Mouse (Mus musculus): Measurements from ENCODE around the gene Sik2. TPM values are rescaled to one million over a fixed set of nuclear protein-coding genes. Genes with fewer than 3 reads are reported as not detected.

Sik2 gene
- polyA plus RNA-seq, 1 experiment: 14.9 TPM

GRCm38 (mm10) chr9:51032785-51033529, 24.1 kb upstream of the Sik2 start:
- Histone ChIP-seq H3K27me3 (ENCODE audit: control insufficient read depth, insufficient read depth, low read length, poor library complexity, severe bottlenecking) (no peaks in the 10 kb centered on the region), H3K9me3 (replicated peaks; ENCODE audit: control insufficient read depth, insufficient read depth, low read length, poor library complexity, severe bottlenecking) (no peaks in the 10 kb centered on the region), H3K36me3 (ENCODE audit: control insufficient read depth, insufficient read depth, low read length, poor library complexity, severe bottlenecking) (no peaks in the 10 kb centered on the region), H3K4me1 (ENCODE audit: control insufficient read depth, insufficient read depth, low read length) (no peaks in the 10 kb centered on the region), H3K4me3 (ENCODE audit: low read depth, low read length) (no peak overlapping the region), H3K9ac (ENCODE audit: low read depth, poor library complexity, severe bottlenecking) (no peak overlapping the region), H3K27ac (ENCODE audit: insufficient read depth, low read length) (no peak overlapping the region)
- no peak for TF ChIP-seq CTCF (IDR thresholded peaks at IDR 0.05; ENCODE audit: low read depth, low read length)

GRCm38 (mm10) chr9:51032291-51032690, 23.4 kb upstream of the Sik2 start:
- H3K4me3 ChIP-seq (ENCODE audit: low read depth, low read length): no peak overlapping the region
- H3K4me1 ChIP-seq (ENCODE audit: control insufficient read depth, insufficient read depth, low read length): no peaks in the 10 kb centered on the region
- H3K9ac ChIP-seq (ENCODE audit: low read depth, poor library complexity, severe bottlenecking): no peak overlapping the region
- no peaks in the 10 kb centered on the region for H3K27me3 ChIP-seq (ENCODE audit: control insufficient read depth, insufficient read depth, low read length, poor library complexity, severe bottlenecking)
- TF ChIP-seq POLR2A (IDR thresholded peaks at IDR 0.05; ENCODE audit: insufficient read depth, low read length) (no peak), EP300 (IDR thresholded peaks at IDR 0.05; ENCODE audit: insufficient read depth, low read depth, low read length) (no peak), CTCF (IDR thresholded peaks at IDR 0.05; ENCODE audit: low read depth, low read length) (no peak)
- no peaks in the 10 kb centered on the region for H3K9me3 ChIP-seq (replicated peaks; ENCODE audit: control insufficient read depth, insufficient read depth, low read length, poor library complexity, severe bottlenecking)
- H3K27ac ChIP-seq (ENCODE audit: insufficient read depth, low read length): no peak overlapping the region
- H3K36me3 ChIP-seq (ENCODE audit: control insufficient read depth, insufficient read depth, low read length, poor library complexity, severe bottlenecking): no peaks in the 10 kb centered on the region

- no peaks in the 10 kb centered on the region for H3K36me3 ChIP-seq (ENCODE audit: control insufficient read depth, insufficient read depth, low read length, poor library complexity, severe bottlenecking)
- H3K9me3 ChIP-seq (replicated peaks; ENCODE audit: control insufficient read depth, insufficient read depth, low read length, poor library complexity, severe bottlenecking): no peaks in the 10 kb centered on the region
- H3K27ac ChIP-seq (ENCODE audit: insufficient read depth, low read length): no peak overlapping the region
- H3K4me3 ChIP-seq (ENCODE audit: low read depth, low read length): no peak overlapping the region
- no peaks in the 10 kb centered on the region for H3K4me1 ChIP-seq (ENCODE audit: control insufficient read depth, insufficient read depth, low read length)
- no peak for TF ChIP-seq EP300 (IDR thresholded peaks at IDR 0.05; ENCODE audit: insufficient read depth, low read depth, low read length)
- no peak overlapping the region for H3K9ac ChIP-seq (ENCODE audit: low read depth, poor library complexity, severe bottlenecking)
- no peaks in the 10 kb centered on the region for H3K27me3 ChIP-seq (ENCODE audit: control insufficient read depth, insufficient read depth, low read length, poor library complexity, severe bottlenecking)
These were observed 22.7 kb upstream of the Sik2 start for GRCm38 (mm10) chr9:51031603-51032002.

GRCm38 (mm10) chr9:51030147-51030546, 21.3 kb upstream of the Sik2 start:
- Histone ChIP-seq H3K4me3 (ENCODE audit: low read depth, low read length) (no peak overlapping the region), H3K9me3 (replicated peaks; ENCODE audit: control insufficient read depth, insufficient read depth, low read length, poor library complexity, severe bottlenecking) (no peaks in the 10 kb centered on the region), H3K27ac (ENCODE audit: insufficient read depth, low read length) (no peak overlapping the region), H3K36me3 (ENCODE audit: control insufficient read depth, insufficient read depth, low read length, poor library complexity, severe bottlenecking) (no peaks in the 10 kb centered on the region), H3K4me1 (ENCODE audit: control insufficient read depth, insufficient read depth, low read length) (no peaks in the 10 kb centered on the region), H3K27me3 (ENCODE audit: control insufficient read depth, insufficient read depth, low read length, poor library complexity, severe bottlenecking) (no peaks in the 10 kb centered on the region), H3K9ac (ENCODE audit: low read depth, poor library complexity, severe bottlenecking) (no peak overlapping the region)
- no peak for TF ChIP-seq CTCF (IDR thresholded peaks at IDR 0.05; ENCODE audit: low read depth, low read length)
- TF ChIP-seq POLR2A (IDR thresholded peaks at IDR 0.05; ENCODE audit: insufficient read depth, low read length): no peak
- TF ChIP-seq EP300 (IDR thresholded peaks at IDR 0.05; ENCODE audit: insufficient read depth, low read depth, low read length): no peak

GRCm38 (mm10) chr9:51026952-51027351, 18.1 kb upstream of the Sik2 start:
- Histone ChIP-seq H3K9ac (ENCODE audit: low read depth, poor library complexity, severe bottlenecking) (no peak overlapping the region), H3K4me3 (ENCODE audit: low read depth, low read length) (no peak overlapping the region), H3K27me3 (ENCODE audit: control insufficient read depth, insufficient read depth, low read length, poor library complexity, severe bottlenecking) (no peaks in the 10 kb centered on the region), H3K9me3 (replicated peaks; ENCODE audit: control insufficient read depth, insufficient read depth, low read length, poor library complexity, severe bottlenecking) (no peaks in the 10 kb centered on the region), H3K36me3 (ENCODE audit: control insufficient read depth, insufficient read depth, low read length, poor library complexity, severe bottlenecking) (no peaks in the 10 kb centered on the region), H3K4me1 (ENCODE audit: control insufficient read depth, insufficient read depth, low read length) (no peaks in the 10 kb centered on the region), H3K27ac (ENCODE audit: insufficient read depth, low read length) (no peak overlapping the region)
- no peak for TF ChIP-seq POLR2A (IDR thresholded peaks at IDR 0.05; ENCODE audit: insufficient read depth, low read length)
- TF ChIP-seq EP300 (IDR thresholded peaks at IDR 0.05; ENCODE audit: insufficient read depth, low read depth, low read length): no peak
- TF ChIP-seq CTCF (IDR thresholded peaks at IDR 0.05; ENCODE audit: low read depth, low read length): no peak

- Histone ChIP-seq H3K27ac (ENCODE audit: insufficient read depth, low read length) (no peak overlapping the region), H3K36me3 (ENCODE audit: control insufficient read depth, insufficient read depth, low read length, poor library complexity, severe bottlenecking) (no peaks in the 10 kb centered on the region), H3K9ac (ENCODE audit: low read depth, poor library complexity, severe bottlenecking) (no peak overlapping the region), H3K9me3 (replicated peaks; ENCODE audit: control insufficient read depth, insufficient read depth, low read length, poor library complexity, severe bottlenecking) (no peaks in the 10 kb centered on the region), H3K4me1 (ENCODE audit: control insufficient read depth, insufficient read depth, low read length) (no peaks in the 10 kb centered on the region), H3K4me3 (ENCODE audit: low read depth, low read length) (no peak overlapping the region), H3K27me3 (ENCODE audit: control insufficient read depth, insufficient read depth, low read length, poor library complexity, severe bottlenecking) (no peaks in the 10 kb centered on the region)
- no peak for TF ChIP-seq POLR2A (IDR thresholded peaks at IDR 0.05; ENCODE audit: insufficient read depth, low read length)
- no peak for TF ChIP-seq CTCF (IDR thresholded peaks at IDR 0.05; ENCODE audit: low read depth, low read length)
- TF ChIP-seq EP300 (IDR thresholded peaks at IDR 0.05; ENCODE audit: insufficient read depth, low read depth, low read length): no peak
These were observed 12.4 kb upstream of the Sik2 start for GRCm38 (mm10) chr9:51021123-51021795.

All from ES-Bruce4 (cell line).